Mouse (Mus musculus): ENCODE measurements at regions not wholly inside any gene's neighbourhood (a gene's known extent, or its start where the extent isn't known, plus 50 kb on each side); places are given as distances from the start of the nearest gene placed in this dataset.

- Histone ChIP-seq H3K4me2 (ENCODE audit: low read depth, low read length) (no peak overlapping the region), H3K36me3 (ENCODE audit: control insufficient read depth, insufficient read depth, low read length) (no peaks in the 10 kb centered on the region), H3K27ac (ENCODE audit: low read length) (no peak overlapping the region), H3K9ac (ENCODE audit: low read depth, low read length) (no peak overlapping the region), H3K4me3 (ENCODE audit: low read length) (no peak overlapping the region), H3K27me3 (replicated peaks; ENCODE audit: control insufficient read depth, insufficient read depth, low read length) (no peaks in the 10 kb centered on the region), H3K9me3 (ENCODE audit: control insufficient read depth, low read length) (no peaks in the 10 kb centered on the region), H3K4me1 (ENCODE audit: control insufficient read depth, insufficient read depth, low read length) (no peaks in the 10 kb centered on the region)
- ATAC-seq = 0 out of 2 replicates have a peak, but pooled peaks have one; percentile 40
- 24% methylated on average over 6 of the region's 6 CpGs for WGBS
These were observed 65.9 kb downstream of the Cdr1 start for GRCm38 (mm10) chrX:61119499-61119898.

GRCm38 (mm10) chrX:61117368-61117767 lies 68.0 kb downstream of the Cdr1 start:
- WGBS = 85% methylated on average over 4 of the region's 4 CpGs
- Histone ChIP-seq H3K4me2 (ENCODE audit: low read depth, low read length) (no peak overlapping the region), H3K27ac (ENCODE audit: low read length) (no peak overlapping the region), H3K9ac (ENCODE audit: low read depth, low read length) (no peak overlapping the region), H3K9me3 (ENCODE audit: control insufficient read depth, low read length) (no peaks in the 10 kb centered on the region), H3K27me3 (replicated peaks; ENCODE audit: control insufficient read depth, insufficient read depth, low read length) (no peaks in the 10 kb centered on the region), H3K4me1 (ENCODE audit: control insufficient read depth, insufficient read depth, low read length) (no peaks in the 10 kb centered on the region), H3K4me3 (ENCODE audit: low read length) (no peak overlapping the region), H3K36me3 (ENCODE audit: control insufficient read depth, insufficient read depth, low read length) (no peaks in the 10 kb centered on the region)
- ATAC-seq = no peak

GRCm38 (mm10) chrX:61116010-61116447 lies 69.3 kb downstream of the Cdr1 start:
- 36% methylated on average over 10 of the region's 10 CpGs for WGBS
- no peaks in the 10 kb centered on the region for H3K4me1 ChIP-seq (ENCODE audit: control insufficient read depth, insufficient read depth, low read length)
- ATAC-seq = no peak
- H3K36me3 ChIP-seq (ENCODE audit: control insufficient read depth, insufficient read depth, low read length) = no peaks in the 10 kb centered on the region
- no peak overlapping the region for H3K9ac ChIP-seq (ENCODE audit: low read depth, low read length)
- H3K4me3 ChIP-seq (ENCODE audit: low read length) = no peak overlapping the region
- no peak overlapping the region for H3K4me2 ChIP-seq (ENCODE audit: low read depth, low read length)
- no peaks in the 10 kb centered on the region for H3K9me3 ChIP-seq (ENCODE audit: control insufficient read depth, low read length)
- no peak overlapping the region for H3K27ac ChIP-seq (ENCODE audit: low read length)
- no peaks in the 10 kb centered on the region for H3K27me3 ChIP-seq (replicated peaks; ENCODE audit: control insufficient read depth, insufficient read depth, low read length)

Data from intestine, embryonic 16.5 days (tissue).